29 mouse cellular contexts compared by ENCODE assay signal in genomic region chr5:133823871-133824270, GRCm38 (mm10).
DNase-seq lines count a peak whose midpoint lies in the region; ATAC-seq and TF ChIP-seq lines count a peak whose summit lies in the region.
"Had no signal": no experiment of that assay in that cellular context is flagged by ENCODE, and none has a peak within 500 bp of the region (broad histone marks: within the 10 kb centered on the region; RNA-seq: fewer than 3 reads in every experiment).

No protein-coding gene starts in this region.

- no peak overlapping the region; the same call in 1 of the 2 replicates for H3K4me2 ChIP-seq in hindbrain, embryonic 13.5 days
- no peak overlapping the region for H3K4me2 ChIP-seq in hindbrain, embryonic 11.5 days (replicated peaks; ENCODE audit: low read depth, low read length)
- no peak overlapping the region; the same call in 1 of the 2 replicates for H3K4me2 ChIP-seq in midbrain, embryonic 14.5 days (ENCODE audit: low read length)
- no peak overlapping the region for H3K4me2 ChIP-seq in midbrain, embryonic 15.5 days
- H3K4me2 ChIP-seq in forebrain, embryonic 13.5 days = no peak overlapping the region
- 0 out of 2 replicates have a peak overlapping the region, but pooled peaks have one; percentile 15 for H3K4me2 ChIP-seq in forebrain, postnatal 0 days (ENCODE audit: low read depth)
- no peak overlapping the region for H3K4me2 ChIP-seq in kidney, embryonic 14.5 days (replicated peaks; ENCODE audit: low read depth, low read length)
- H3K4me2 ChIP-seq: heart, embryonic 13.5 days; kidney, embryonic 15.5 days; limb, embryonic 13.5 days; liver, embryonic 12.5 days had no signal

- no peak for ATAC-seq in hindbrain, embryonic 13.5 days (ENCODE audit: low FRiP score)
- no peak for ATAC-seq in hindbrain, embryonic 11.5 days (ENCODE audit: low FRiP score)
- ATAC-seq in midbrain, embryonic 14.5 days (ENCODE audit: low FRiP score, low TSS enrichment) = no peak
- ATAC-seq in midbrain, embryonic 15.5 days (replicated peaks) = no peak
- no peak; the same call in 1 of the 2 replicates for ATAC-seq in forebrain, embryonic 13.5 days
- no peak for ATAC-seq in forebrain, postnatal 0 days
- no peak for ATAC-seq in kidney, embryonic 14.5 days (ENCODE audit: low FRiP score, low TSS enrichment)
- ATAC-seq: CD4-positive, CD25-positive, alpha-beta regulatory T cell, adult 4 months; inflammation-experienced regulatory T-cells, adult 6 months; liver, embryonic 12.5 days; liver, postnatal 0 days; midbrain, embryonic 16.5 days had no signal

- no peak for DNase-seq in hindbrain, embryonic 11.5 days (ENCODE audit: low spot score)
- DNase-seq in midbrain, embryonic 14.5 days = no peak
- no peak for DNase-seq in forebrain, postnatal 0 days
- DNase-seq: adrenal gland, postnatal 14 days; cerebellum, adult 18-20 months; cerebellum, postnatal 10 days; gastrocnemius, postnatal 14 days; heart, adult 2 months; heart, postnatal 10 days; kidney, adult 11 months; kidney, postnatal 25 days; liver, postnatal 0 days; lung, postnatal 36 days; right cerebral cortex, postnatal 25 days; spleen, adult 18-20 months; thymus, postnatal 14 days had no signal

- H3K36me3 ChIP-seq in hindbrain, embryonic 13.5 days = no peaks in the 10 kb centered on the region
- H3K36me3 ChIP-seq in hindbrain, embryonic 11.5 days (ENCODE audit: control insufficient read depth, insufficient read depth, low read length) = no peaks in the 10 kb centered on the region
- H3K36me3 ChIP-seq in midbrain, embryonic 14.5 days (ENCODE audit: control insufficient read depth, insufficient read depth, low read length) = no peaks in the 10 kb centered on the region
- no peaks in the 10 kb centered on the region for H3K36me3 ChIP-seq in midbrain, embryonic 15.5 days (replicated peaks)
- H3K36me3 ChIP-seq in forebrain, embryonic 13.5 days (ENCODE audit: poor library complexity, severe bottlenecking) = no peaks in the 10 kb centered on the region
- H3K36me3 ChIP-seq in forebrain, postnatal 0 days (ENCODE audit: insufficient read depth) = no peaks in the 10 kb centered on the region
- H3K36me3 ChIP-seq in kidney, embryonic 14.5 days (ENCODE audit: control insufficient read depth, insufficient read depth, low read length) = no peaks in the 10 kb centered on the region
- H3K36me3 ChIP-seq: heart, embryonic 13.5 days; kidney, embryonic 15.5 days; limb, embryonic 13.5 days; liver, embryonic 12.5 days had no signal

- no peaks in the 10 kb centered on the region for H3K9me3 ChIP-seq in hindbrain, embryonic 13.5 days
- H3K9me3 ChIP-seq in hindbrain, embryonic 11.5 days (ENCODE audit: control insufficient read depth, low read length) = no peaks in the 10 kb centered on the region
- no peaks in the 10 kb centered on the region for H3K9me3 ChIP-seq in midbrain, embryonic 14.5 days (ENCODE audit: control insufficient read depth, low read length)
- no peaks in the 10 kb centered on the region for H3K9me3 ChIP-seq in midbrain, embryonic 15.5 days
- H3K9me3 ChIP-seq in forebrain, embryonic 13.5 days (replicated peaks) = no peaks in the 10 kb centered on the region
- H3K9me3 ChIP-seq in forebrain, postnatal 0 days (ENCODE audit: low read length) = no peaks in the 10 kb centered on the region
- no peaks in the 10 kb centered on the region for H3K9me3 ChIP-seq in kidney, embryonic 14.5 days (ENCODE audit: control insufficient read depth, low read length)
- H3K9me3 ChIP-seq: heart, embryonic 13.5 days; kidney, embryonic 15.5 days; limb, embryonic 13.5 days had no signal

- H3K27ac ChIP-seq in hindbrain, embryonic 13.5 days = peak overlapping the region; percentile 24; the same call in 1 of the 2 replicates
- H3K27ac ChIP-seq in hindbrain, embryonic 11.5 days (ENCODE audit: low read depth, low read length) = no peak overlapping the region
- H3K27ac ChIP-seq in midbrain, embryonic 14.5 days (replicated peaks; ENCODE audit: low read depth, low read length) = peak overlapping the region; percentile 38
- no peak overlapping the region for H3K27ac ChIP-seq in midbrain, embryonic 15.5 days
- peak overlapping the region; percentile 90 for H3K27ac ChIP-seq in forebrain, embryonic 13.5 days
- peak overlapping the region; percentile 72; the same call in 1 of the 2 replicates for H3K27ac ChIP-seq in forebrain, postnatal 0 days (ENCODE audit: low read depth, low read length)
- no peak overlapping the region for H3K27ac ChIP-seq in kidney, embryonic 14.5 days (ENCODE audit: low read depth, low read length)
- H3K27ac ChIP-seq: heart, adult 2 months; heart, embryonic 13.5 days; kidney, embryonic 15.5 days; limb, embryonic 13.5 days; liver, embryonic 12.5 days had no signal

- peaks cover 23% of the 10 kb centered on the region for H3K4me1 ChIP-seq in hindbrain, embryonic 13.5 days (replicated peaks)
- H3K4me1 ChIP-seq in hindbrain, embryonic 11.5 days (replicated peaks; ENCODE audit: control insufficient read depth, insufficient read depth, low read length) = no peaks in the 10 kb centered on the region
- H3K4me1 ChIP-seq in midbrain, embryonic 14.5 days (ENCODE audit: control insufficient read depth, insufficient read depth, low read length) = peaks cover 23% of the 10 kb centered on the region
- peaks cover 24% of the 10 kb centered on the region for H3K4me1 ChIP-seq in midbrain, embryonic 15.5 days
- peaks cover 47% of the 10 kb centered on the region for H3K4me1 ChIP-seq in forebrain, embryonic 13.5 days
- no peaks in the 10 kb centered on the region for H3K4me1 ChIP-seq in forebrain, postnatal 0 days (ENCODE audit: insufficient read depth)
- H3K4me1 ChIP-seq in kidney, embryonic 14.5 days (ENCODE audit: control insufficient read depth, insufficient read depth, low read length) = no peaks in the 10 kb centered on the region
- H3K4me1 ChIP-seq: heart, embryonic 13.5 days; liver, embryonic 12.5 days had no signal

- WGBS in hindbrain, embryonic 13.5 days = 35% methylated on average over 3 of the region's 3 CpGs
- 52% methylated on average over 3 of the region's 3 CpGs for WGBS in hindbrain, embryonic 11.5 days
- 46% methylated on average over 3 of the region's 3 CpGs for WGBS in midbrain, embryonic 14.5 days
- 48% methylated on average over 3 of the region's 3 CpGs for WGBS in midbrain, embryonic 15.5 days
- WGBS in forebrain, embryonic 13.5 days = 25% methylated on average over 3 of the region's 3 CpGs
- 18% methylated on average over 3 of the region's 3 CpGs for WGBS in forebrain, postnatal 0 days
- WGBS in kidney, embryonic 14.5 days = 65% methylated on average over 3 of the region's 3 CpGs

- TF ChIP-seq CTCF in forebrain, postnatal 0 days (IDR thresholded peaks at IDR 0.05; ENCODE audit: low read depth) = no peak

- no peak overlapping the region for H3K4me3 ChIP-seq in hindbrain, embryonic 13.5 days
- H3K4me3 ChIP-seq in hindbrain, embryonic 11.5 days (ENCODE audit: low read depth, low read length) = no peak overlapping the region
- H3K4me3 ChIP-seq in midbrain, embryonic 14.5 days (replicated peaks; ENCODE audit: low read depth, low read length) = no peak overlapping the region
- H3K4me3 ChIP-seq in midbrain, embryonic 15.5 days = no peak overlapping the region
- no peak overlapping the region for H3K4me3 ChIP-seq in forebrain, embryonic 13.5 days
- H3K4me3 ChIP-seq in forebrain, postnatal 0 days (ENCODE audit: low read depth, low read length) = no peak overlapping the region
- H3K4me3 ChIP-seq in kidney, embryonic 14.5 days (ENCODE audit: low read length) = no peak overlapping the region
- H3K4me3 ChIP-seq: erythroblast, embryonic 14.5 days; heart, adult 2 months; heart, embryonic 13.5 days; kidney, embryonic 15.5 days; limb, embryonic 13.5 days; liver, embryonic 12.5 days; myocyte had no signal

- no peaks in the 10 kb centered on the region for H3K27me3 ChIP-seq in hindbrain, embryonic 13.5 days
- no peaks in the 10 kb centered on the region for H3K27me3 ChIP-seq in hindbrain, embryonic 11.5 days (ENCODE audit: control insufficient read depth, insufficient read depth, low read length)
- no peaks in the 10 kb centered on the region for H3K27me3 ChIP-seq in midbrain, embryonic 14.5 days (ENCODE audit: control insufficient read depth, insufficient read depth, low read length)
- no peaks in the 10 kb centered on the region for H3K27me3 ChIP-seq in midbrain, embryonic 15.5 days (replicated peaks)
- H3K27me3 ChIP-seq in forebrain, embryonic 13.5 days = no peaks in the 10 kb centered on the region
- H3K27me3 ChIP-seq in forebrain, postnatal 0 days (ENCODE audit: insufficient read depth, low read length) = no peaks in the 10 kb centered on the region
- no peaks in the 10 kb centered on the region for H3K27me3 ChIP-seq in kidney, embryonic 14.5 days (ENCODE audit: control insufficient read depth, insufficient read depth, low read length)
- H3K27me3 ChIP-seq: heart, embryonic 13.5 days; kidney, embryonic 15.5 days; limb, embryonic 13.5 days; liver, embryonic 12.5 days had no signal

- H3K9ac ChIP-seq in hindbrain, embryonic 13.5 days = no peak overlapping the region
- H3K9ac ChIP-seq in hindbrain, embryonic 11.5 days (ENCODE audit: low read depth, low read length) = no peak overlapping the region
- no peak overlapping the region for H3K9ac ChIP-seq in midbrain, embryonic 14.5 days (replicated peaks; ENCODE audit: low read length)
- no peak overlapping the region for H3K9ac ChIP-seq in midbrain, embryonic 15.5 days
- H3K9ac ChIP-seq in forebrain, embryonic 13.5 days = no peak overlapping the region
- H3K9ac ChIP-seq in forebrain, postnatal 0 days = no peak overlapping the region
- H3K9ac ChIP-seq in kidney, embryonic 14.5 days (ENCODE audit: low read depth, low read length) = no peak overlapping the region
- H3K9ac ChIP-seq: heart, embryonic 13.5 days; kidney, embryonic 15.5 days; limb, embryonic 13.5 days; liver, embryonic 12.5 days; liver, postnatal 0 days had no signal

Comparison
In these comparisons a context has a peak if more than half of its experiments do, and no peak if none do; other contexts are left out.
1. H3K27ac ChIP-seq: peak in hindbrain, embryonic 13.5 days (single experiment), midbrain, embryonic 14.5 days (single experiment), forebrain, embryonic 13.5 days (single experiment) and forebrain, postnatal 0 days (single experiment); none in hindbrain, embryonic 11.5 days (single experiment), midbrain, embryonic 15.5 days (single experiment) and kidney, embryonic 14.5 days (single experiment).